Mouse (Mus musculus) adrenal gland, postnatal 36 days (tissue): Measurements from ENCODE around the gene Ltn1. TPM values are rescaled to one million over a fixed set of nuclear protein-coding genes. Genes with fewer than 3 reads are reported as not detected.

Experiments used
- DNase-seq, 2 experiments: peaks; one replicate each; pipeline ENCODE4 v3.0.0; 2021; ENCODE audit warnings: mixed read lengths in 1 of 2
- total RNA-seq, 2 experiments: library from RNA; stranded (reverse); gene quantifications; 2 replicates each; pipeline ENCODE4 v1.2.3; 2021

The Ltn1 gene
- total RNA-seq, 2 experiments from 2014 or later = 35.8 to 36.8 TPM

- peak; percentile 51 to 72 for DNase-seq
Observed at GRCm38 (mm10) chr16:87393813-87394548, 38.4 kb downstream of the Ltn1 start.

GRCm38 (mm10) chr16:87387444-87387977 is 44.9 kb downstream of the Ltn1 start:
- peak; percentile 47 to 49 for DNase-seq

- DNase-seq = no peak
Observed at GRCm38 (mm10) chr16:87384366-87384765, 48.0 kb downstream of the Ltn1 start.

GRCm38 (mm10) chr16:87382996-87383395 is 49.4 kb downstream of the Ltn1 start:
- no peak for DNase-seq

- DNase-seq = no peak
Observed at GRCm38 (mm10) chr16:87366445-87366844, 66.0 kb downstream of the Ltn1 start.

- no peak for DNase-seq
Observed at GRCm38 (mm10) chr16:87366035-87366434, 66.4 kb downstream of the Ltn1 start.

GRCm38 (mm10) chr16:87364231-87364630 is 68.2 kb downstream of the Ltn1 start:
- DNase-seq = peak in 1 of 2 experiments; percentile 39

GRCm38 (mm10) chr16:87360096-87360495 is 72.3 kb downstream of the Ltn1 start:
- DNase-seq = no peak

- DNase-seq = no peak
Observed at GRCm38 (mm10) chr16:87354748-87355147, 77.7 kb downstream of the Ltn1 start.

GRCm38 (mm10) chr16:87354075-87354583 is 78.3 kb downstream of the Ltn1 start, which contains the start of gene N6amt1:
N6amt1 (plus strand) TSS chr16:87354185.
- DNase-seq = peak; percentile 94

GRCm38 (mm10) chr16:87353605-87354004 is 78.8 kb downstream of the Ltn1 start:
- DNase-seq = no peak

- DNase-seq = no peak
Observed at GRCm38 (mm10) chr16:87351386-87352105, 80.9 kb downstream of the Ltn1 start.

- no peak for DNase-seq
Observed at GRCm38 (mm10) chr16:87348133-87348532, 84.3 kb downstream of the Ltn1 start.

- DNase-seq = no peak
Observed at GRCm38 (mm10) chr16:87341043-87341572, 91.3 kb downstream of the Ltn1 start.

- no peak for DNase-seq
Observed at GRCm38 (mm10) chr16:87334756-87335155, 97.7 kb downstream of the Ltn1 start.

GRCm38 (mm10) chr16:87329986-87330385 is 102.4 kb downstream of the Ltn1 start:
- DNase-seq = no peak

Other genes starting within 250 kb of the Ltn1 start
- gene N6amt1, start 78.4 kb downstream of the Ltn1 start, total RNA-seq = 10 to 100 TPM; 16.7 to 26.1 TPM
- gene Rwdd2b, start 8.0 kb upstream of the Ltn1 start, total RNA-seq = 1 to 10 TPM; 6.0 to 7.9 TPM
- gene Usp16, start 22.1 kb upstream of the Ltn1 start, total RNA-seq = 10 to 100 TPM; 78.0 to 78.3 TPM
- 100 to 1,000 TPM; 202 to 252 TPM for gene Cct8, start 63.3 kb upstream of the Ltn1 start, total RNA-seq
- gene Map3k7cl, start 120.7 kb upstream of the Ltn1 start, total RNA-seq = 1 to 10 TPM in 1 of 2 experiments, under 1 TPM in 1; 0.72 to 1.0 TPM